Mouse (Mus musculus) stomach, postnatal 0 days (tissue): ENCODE results near the gene Rtl5. TPM values are rescaled to one million over a fixed set of nuclear protein-coding genes. Genes with fewer than 3 reads are reported as not detected.
A peak's percentile ranks its signal among the peaks of the same experiment; 100 is the strongest.

Experiments
- ATAC-seq: fragments of 200-750 bp; cut with Nextera tagmentation; 2 replicates; pipeline ENCODE4 v1.8.0; 2017; ENCODE audit not compliant: low FRiP score, low TSS enrichment
- DNase-seq: peaks from one replicate; pipeline ENCODE4 v3.0.0-alpha.2; 2016; ENCODE audit warnings: low spot score
- H3K27ac ChIP-seq: fragments of 300-500 bp; sonication (generic); replicated peaks from 2 replicates; pipeline ENCODE4 v1.5.1; 2014; ENCODE audit warnings: mild to moderate bottlenecking, control low read depth
- H3K27me3 ChIP-seq: fragments of 300-500 bp; sonication (generic); 2 replicates; pipeline ENCODE4 v1.6.1; 2014; ENCODE audit warnings: low read length; ENCODE audit not compliant: control insufficient read depth, insufficient read depth
- H3K36me3 ChIP-seq: fragments of 300-500 bp; sonication (generic); 2 replicates; pipeline ENCODE4 v1.6.1; 2014; ENCODE audit warnings: low read length, mixed read lengths; ENCODE audit not compliant: control insufficient read depth, insufficient read depth
- H3K4me1 ChIP-seq: fragments of 300-500 bp; sonication (generic); replicated peaks from 2 replicates; pipeline ENCODE4 v1.6.1; 2014; ENCODE audit warnings: antibody characterized with exemption; ENCODE audit not compliant: control insufficient read depth, insufficient read depth
- H3K4me2 ChIP-seq: fragments of 300-500 bp; sonication (generic); replicated peaks from 2 replicates; pipeline ENCODE4 v1.6.1; 2014; ENCODE audit warnings: low read depth, mild to moderate bottlenecking, control low read depth, moderate library complexity
- H3K4me3 ChIP-seq: fragments of 300-500 bp; sonication (generic); 2 replicates; pipeline ENCODE4 v1.5.1; 2014; ENCODE audit warnings: low read depth, low read length, control low read depth
- H3K9ac ChIP-seq: fragments of 300-500 bp; sonication (generic); 2 replicates; pipeline ENCODE4 v1.6.1; 2014; ENCODE audit warnings: mild to moderate bottlenecking, low read length, control low read depth, mixed read lengths
- H3K9me3 ChIP-seq: fragments of 300-500 bp; sonication (generic); 2 replicates; pipeline ENCODE4 v1.6.1; 2016; ENCODE audit warnings: low read length; ENCODE audit not compliant: control insufficient read depth
- CTCF ChIP-seq: IDR thresholded peaks from 2 replicates; pipeline ENCODE4 v1.5.1; 2016; ENCODE audit warnings: antibody characterized with exemption, low read depth, mild to moderate bottlenecking, moderate library complexity
- EP300 ChIP-seq: optimal IDR thresholded peaks from 2 replicates; pipeline ENCODE3; 2016; ENCODE audit warnings: antibody characterized with exemption
- WGBS: fragments of 180-500 bp; shearing (Covaris S2); extraction: QIAGEN DNeasy Blood & Tissue Kit; methylation state at CpG from one replicate; pipeline ENCODE4 v1.1.7; 2014; 5-methylcytosine and 5-hydroxymethylcytosine counted together
- polyA plus RNA-seq: library from polyadenylated mRNA; unstranded; fragments of >200 nt; fragmentation: Nextera tagmentation; extraction: Ambion mirVana; gene quantifications from 2 replicates; pipeline ENCODE4 v1.2.1, GENCODE M21; 2015

Rtl5 gene
- polyA plus RNA-seq, 1 experiment from 2014 or later = 0.64 TPM

DNA sequence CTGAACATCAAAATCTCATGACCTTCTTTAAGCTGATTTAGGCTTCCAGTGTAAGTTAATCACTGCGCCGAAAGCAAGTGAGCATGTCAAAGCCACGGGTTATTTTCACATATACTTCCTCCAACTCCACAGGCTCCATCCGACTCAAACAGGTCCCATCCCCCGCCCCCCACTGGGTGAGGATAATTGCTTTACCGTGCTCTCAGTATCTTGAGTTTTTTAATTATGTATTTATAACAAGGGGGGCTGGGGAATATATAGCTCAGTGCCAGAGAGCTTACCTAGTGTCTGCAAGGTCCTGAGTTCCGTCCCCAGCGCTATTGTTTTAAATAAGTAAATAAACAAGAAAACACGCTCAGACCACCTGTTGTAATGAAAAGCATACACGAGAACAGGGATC, 10.0 kb upstream of the Rtl5 start:
- Histone ChIP-seq H3K27ac (no peak overlapping the region), H3K9ac (no peak overlapping the region), H3K9me3 (no peaks in the 10 kb centered on the region), H3K4me1 (no peaks in the 10 kb centered on the region), H3K27me3 (no peaks in the 10 kb centered on the region), H3K4me3 (no peak overlapping the region), H3K36me3 (no peaks in the 10 kb centered on the region), H3K4me2 (no peak overlapping the region)
- DNase-seq = no peak
- TF ChIP-seq EP300 (no peak), CTCF (no peak)
- ATAC-seq = no peak
- 49% methylated on average over 10 of the region's 10 CpGs for WGBS

DNA sequence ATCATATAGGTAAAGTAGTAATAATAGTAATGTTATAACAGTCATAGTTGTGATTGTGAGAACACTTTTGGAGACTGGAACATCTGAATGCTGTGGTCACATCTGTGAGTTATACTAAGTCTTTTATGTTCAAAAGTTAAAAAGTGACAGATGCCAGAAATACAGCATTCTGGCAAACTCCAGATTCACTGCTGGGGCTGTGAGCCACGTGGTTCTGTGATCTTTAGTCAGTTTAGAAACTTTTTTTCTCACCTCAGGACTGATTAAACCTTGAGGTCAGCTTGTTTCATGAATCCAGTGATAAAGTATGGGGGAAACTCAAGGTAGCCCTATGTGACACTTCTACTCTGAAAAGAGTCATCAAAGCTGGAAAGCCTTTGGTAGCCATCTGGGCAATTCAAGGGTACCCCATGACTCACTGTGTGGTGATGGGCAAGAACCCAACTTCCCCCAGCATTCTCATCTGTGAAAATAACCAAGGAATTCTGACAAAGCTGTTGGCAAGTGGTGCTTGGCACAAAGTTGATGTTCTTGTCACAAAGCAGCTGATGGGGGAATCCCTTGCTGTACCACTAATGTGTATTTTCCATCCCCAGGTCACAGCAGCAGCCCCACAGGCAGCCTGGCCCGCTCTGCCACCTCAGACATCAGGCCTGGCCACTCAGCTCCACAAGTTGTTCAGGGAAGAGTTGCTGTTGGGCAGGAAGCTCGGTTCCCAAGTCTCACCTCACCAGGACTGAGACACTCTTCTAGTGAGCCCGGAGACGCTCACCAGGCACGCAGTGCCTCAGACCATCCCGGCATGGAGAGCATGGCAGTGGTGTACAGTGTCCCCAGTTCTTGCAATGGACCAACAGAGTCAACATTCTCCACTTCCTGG, 6.0 kb upstream of the Rtl5 start:
- H3K27me3 ChIP-seq = no peaks in the 10 kb centered on the region
- H3K4me1 ChIP-seq = no peaks in the 10 kb centered on the region
- H3K27ac ChIP-seq = no peak overlapping the region
- DNase-seq (no peak), ATAC-seq (no peak)
- no peak overlapping the region for H3K4me3 ChIP-seq
- 88% methylated on average over 7 of the region's 7 CpGs for WGBS
- H3K36me3 ChIP-seq = no peaks in the 10 kb centered on the region
- no peak for TF ChIP-seq CTCF
- TF ChIP-seq EP300 = no peak
- H3K9me3 ChIP-seq = no peaks in the 10 kb centered on the region
- no peak overlapping the region for H3K4me2 ChIP-seq
- no peak overlapping the region for H3K9ac ChIP-seq

DNA sequence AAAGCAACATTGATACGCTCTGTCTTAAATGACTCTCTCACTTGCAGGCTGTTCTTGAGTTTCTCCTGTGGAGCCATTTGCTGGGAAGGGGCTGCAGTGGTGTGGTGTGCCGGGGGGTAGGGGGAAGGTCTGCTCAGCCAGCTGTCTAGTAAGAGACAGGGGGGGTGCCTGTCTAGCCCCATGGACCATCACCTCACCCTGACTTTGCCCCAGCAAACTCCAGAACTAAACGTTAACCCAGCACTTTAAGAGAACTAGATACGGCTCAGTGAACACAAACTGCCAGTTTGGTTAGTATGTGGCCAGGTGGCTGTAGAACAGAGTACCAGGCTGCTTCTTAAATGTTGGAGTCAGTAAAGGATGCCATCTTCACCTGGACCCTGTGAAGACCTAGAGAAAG, 4.1 kb upstream of the Rtl5 start:
- H3K4me1 ChIP-seq = no peaks in the 10 kb centered on the region
- H3K36me3 ChIP-seq = no peaks in the 10 kb centered on the region
- H3K9ac ChIP-seq = no peak overlapping the region
- H3K9me3 ChIP-seq = no peaks in the 10 kb centered on the region
- ATAC-seq (no peak), DNase-seq (no peak)
- no peaks in the 10 kb centered on the region for H3K27me3 ChIP-seq
- no peak overlapping the region for H3K4me2 ChIP-seq
- no peak overlapping the region for H3K4me3 ChIP-seq
- WGBS = 87% methylated on average over 4 of the region's 4 CpGs
- no peak overlapping the region for H3K27ac ChIP-seq
- no peak for TF ChIP-seq CTCF
- no peak for TF ChIP-seq EP300

DNA sequence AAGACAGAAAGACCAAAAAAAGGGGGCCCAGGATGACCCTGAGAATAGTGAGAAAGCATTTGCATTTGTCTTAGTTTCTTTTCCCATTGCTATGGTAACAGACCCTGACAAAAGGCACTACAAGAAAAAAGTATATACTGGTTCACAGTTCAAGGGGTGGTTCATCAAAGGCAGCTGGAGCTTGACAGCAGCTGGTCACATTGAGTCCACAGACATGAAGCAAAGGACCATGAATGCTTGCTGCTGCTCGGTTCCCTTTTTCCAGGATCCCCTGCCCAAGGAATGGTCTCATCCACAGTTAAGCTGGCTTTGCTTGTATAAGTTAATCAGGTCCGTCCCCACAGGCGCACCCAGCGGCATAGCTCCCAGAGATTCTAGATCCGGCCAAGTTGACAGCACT, 3.3 kb upstream of the Rtl5 start:
- Histone ChIP-seq H3K9me3 (no peaks in the 10 kb centered on the region), H3K27me3 (no peaks in the 10 kb centered on the region), H3K27ac (no peak overlapping the region), H3K4me1 (no peaks in the 10 kb centered on the region), H3K9ac (no peak overlapping the region), H3K36me3 (no peaks in the 10 kb centered on the region), H3K4me2 (no peak overlapping the region), H3K4me3 (no peak overlapping the region)
- DNase-seq (no peak), ATAC-seq (no peak)
- 74% methylated on average over 5 of the region's 5 CpGs for WGBS
- TF ChIP-seq EP300 (no peak), CTCF (no peak)

GRCm38 (mm10) chrX:102073605-102074325, 2.7 kb upstream of the Rtl5 start:
- no peak overlapping the region for H3K9ac ChIP-seq
- H3K4me1 ChIP-seq = no peaks in the 10 kb centered on the region
- no peak for DNase-seq
- H3K4me2 ChIP-seq = no peak overlapping the region
- 82% methylated on average over 14 of the region's 14 CpGs for WGBS
- no peak for ATAC-seq
- no peaks in the 10 kb centered on the region for H3K36me3 ChIP-seq
- H3K9me3 ChIP-seq = no peaks in the 10 kb centered on the region
- no peak overlapping the region for H3K27ac ChIP-seq
- no peak overlapping the region for H3K4me3 ChIP-seq
- no peak for TF ChIP-seq EP300
- TF ChIP-seq CTCF = no peak
- no peaks in the 10 kb centered on the region for H3K27me3 ChIP-seq

GRCm38 (mm10) chrX:102071517-102071916, 413 bp upstream of the Rtl5 start:
- Histone ChIP-seq H3K9ac (no peak overlapping the region), H3K27ac (no peak overlapping the region), H3K9me3 (no peaks in the 10 kb centered on the region), H3K27me3 (no peaks in the 10 kb centered on the region), H3K36me3 (no peaks in the 10 kb centered on the region), H3K4me1 (no peaks in the 10 kb centered on the region), H3K4me2 (peak overlapping the region; percentile 69), H3K4me3 (peak overlapping the region; percentile 41; the same call in 1 of the 2 replicates)
- TF ChIP-seq EP300 (no peak), CTCF (no peak)
- 21% methylated on average over 2 of the region's 2 CpGs for WGBS
- no peak; the same call in 1 of the 2 replicates for ATAC-seq
- DNase-seq = no peak
